ENCODE assay signal across 8 mouse cellular contexts in genomic region chr8:89044511-89045217, GRCm38 (mm10). TPM values are rescaled to one million over a fixed set of nuclear protein-coding genes. Genes with fewer than 3 reads are reported as not detected.
DNase-seq lines count a peak whose midpoint lies in the region; ATAC-seq and TF ChIP-seq lines count a peak whose summit lies in the region.

No protein-coding gene starts in this region.

- H3K27ac ChIP-seq in embryonic facial prominence, embryonic 13.5 days, result no peak overlapping the region
- peak overlapping the region; percentile 96 for H3K27ac ChIP-seq in kidney, adult 2 months (ENCODE audit: insufficient read depth, low read depth, low read length)
- peak overlapping the region; percentile 86 for H3K27ac ChIP-seq in midbrain, embryonic 14.5 days (replicated peaks; ENCODE audit: low read depth, low read length)

- peak; percentile 88 for DNase-seq in heart, adult 11 months
- DNase-seq in heart, adult 9 months (ENCODE audit: low spot score in 2 of 2), result no peak
- peak; percentile 62 for DNase-seq in kidney, adult 2 months
- peak; percentile 62 for DNase-seq in midbrain, embryonic 14.5 days
- DNase-seq in gastrocnemius, postnatal 14 days, result no peak
- DNase-seq in adrenal gland, adult (ENCODE audit: inconsistent age in 2 of 2, low spot score in 1 of 2), result no peak
- DNase-seq in cerebellum, adult 11-12 months, result no peak

- peak overlapping the region; percentile 40; the same call in 1 of the 2 replicates for H3K9ac ChIP-seq in embryonic facial prominence, embryonic 13.5 days
- H3K9ac ChIP-seq in midbrain, embryonic 14.5 days (replicated peaks; ENCODE audit: low read length), result no peak overlapping the region; the same call in 1 of the 2 replicates

- TF ChIP-seq CTCF in kidney, adult 2 months (conservative IDR thresholded peaks at IDR 0.05; ENCODE audit: insufficient read depth, insufficient read length, low read depth, low read length), result no peak

- TF ChIP-seq POLR2A in kidney, adult 2 months (IDR thresholded peaks at IDR 0.05; ENCODE audit: low read depth, low read length), result no peak

- H3K36me3 ChIP-seq in embryonic facial prominence, embryonic 13.5 days, result no peaks in the 10 kb centered on the region
- no peaks in the 10 kb centered on the region for H3K36me3 ChIP-seq in kidney, adult 2 months (ENCODE audit: control insufficient read depth, insufficient read depth, low read length)
- no peaks in the 10 kb centered on the region for H3K36me3 ChIP-seq in midbrain, embryonic 14.5 days (ENCODE audit: control insufficient read depth, insufficient read depth, low read length)

- intact Hi-C loops in gastrocnemius, postnatal 14 days (cut with DNase I; ENCODE audit: low total_unique reads), result no loop called here

- peaks cover 99% of the 10 kb centered on the region for H3K27me3 ChIP-seq in embryonic facial prominence, embryonic 13.5 days
- no peaks in the 10 kb centered on the region; the same call in 1 of the 2 replicates for H3K27me3 ChIP-seq in kidney, adult 2 months (replicated peaks; ENCODE audit: control insufficient read depth, insufficient read depth, low read length)
- H3K27me3 ChIP-seq in midbrain, embryonic 14.5 days (ENCODE audit: control insufficient read depth, insufficient read depth, low read length), result peaks cover 53% of the 10 kb centered on the region

- under 1% methylated on average over 31 of the region's 31 CpGs for WGBS in embryonic facial prominence, embryonic 13.5 days
- WGBS in kidney, adult 2 months, result 3% methylated on average over 31 of the region's 31 CpGs
- under 1% methylated on average over 31 of the region's 31 CpGs for WGBS in midbrain, embryonic 14.5 days

- H3K4me3 ChIP-seq in embryonic facial prominence, embryonic 13.5 days, result peak overlapping the region; percentile 57
- peak overlapping the region; percentile 65 for H3K4me3 ChIP-seq in kidney, adult 2 months (ENCODE audit: insufficient read depth, low read depth, low read length)
- peak overlapping the region; percentile 55 for H3K4me3 ChIP-seq in midbrain, embryonic 14.5 days (replicated peaks; ENCODE audit: low read depth, low read length)

- peaks cover 54% of the 10 kb centered on the region for H3K4me1 ChIP-seq in embryonic facial prominence, embryonic 13.5 days
- peaks cover 9% of the 10 kb centered on the region for H3K4me1 ChIP-seq in kidney, adult 2 months (ENCODE audit: control insufficient read depth, insufficient read depth, low read length)
- H3K4me1 ChIP-seq in midbrain, embryonic 14.5 days (ENCODE audit: control insufficient read depth, insufficient read depth, low read length), result peaks cover 26% of the 10 kb centered on the region

- H3K4me2 ChIP-seq in embryonic facial prominence, embryonic 13.5 days, result peak overlapping the region; percentile 94
- peak overlapping the region; percentile 81 for H3K4me2 ChIP-seq in midbrain, embryonic 14.5 days (ENCODE audit: low read length)

- no peak for ATAC-seq in embryonic facial prominence, embryonic 13.5 days (ENCODE audit: insufficient number of reproducible peaks, insufficient read depth, low FRiP score, low TSS enrichment, low read depth)
- no peak for ATAC-seq in midbrain, embryonic 14.5 days (ENCODE audit: low FRiP score, low TSS enrichment)

- no peaks in the 10 kb centered on the region for H3K9me3 ChIP-seq in embryonic facial prominence, embryonic 13.5 days
- no peaks in the 10 kb centered on the region for H3K9me3 ChIP-seq in midbrain, embryonic 14.5 days (ENCODE audit: control insufficient read depth, low read length)

RNA-seq across cellular contexts. Expression of gene Sall1, which starts 0.7 kb away (rescaled TPM):
- polyA plus RNA-seq in embryonic facial prominence, embryonic 13.5 days (2015; fragmentation: Nextera tagmentation; extraction: Ambion mirVana), result 0.84 and 1.1 TPM in 2 replicates
- 26.0 and 34.0 TPM in 2 replicates for polyA plus RNA-seq in kidney, adult 2 months (2012; rRNA removed)
- polyA plus RNA-seq in midbrain, embryonic 14.5 days (2014; fragmentation: Nextera tagmentation; extraction: Ambion mirVana), result 7.7 and 9.2 TPM in 2 replicates
- under 1 TPM in 1 of 2 experiments, not detected in 1; 0.08 TPM for total RNA-seq in gastrocnemius, postnatal 14 days (2021)

Comparison
In these comparisons a context has a peak if more than half of its experiments do, and no peak if none do; other contexts are left out.
1. DNase-seq: peak in heart, adult 11 months (single experiment), kidney, adult 2 months (single experiment) and midbrain, embryonic 14.5 days (single experiment); none in heart, adult 9 months (0 of 2), gastrocnemius, postnatal 14 days (single experiment), adrenal gland, adult (0 of 2) and cerebellum, adult 11-12 months (single experiment).
2. Peak in every context shown above with its lines, with median percentiles within 50 percentile points of each other: H3K4me3 ChIP-seq.